27 mouse cellular contexts compared by ENCODE assay signal in the genomic region with DNA sequence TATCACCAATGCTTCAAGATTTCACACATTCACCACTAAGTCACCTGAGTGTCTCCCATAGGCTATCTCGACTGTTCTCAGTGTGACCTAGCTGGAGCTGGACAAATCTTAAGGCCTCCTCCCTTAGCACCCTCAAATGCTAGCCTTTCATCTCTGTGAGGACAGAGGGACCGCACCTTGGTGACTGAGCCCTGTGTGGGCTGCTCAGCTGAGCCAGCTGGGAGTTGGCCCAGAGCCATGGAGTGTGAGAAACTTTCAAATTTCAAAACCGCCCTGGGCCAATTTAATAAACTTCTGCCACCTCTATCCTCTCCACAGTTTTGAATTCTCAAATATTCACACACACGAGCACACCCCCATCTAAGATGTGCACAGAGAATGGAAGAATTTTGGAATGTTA. TPM values are rescaled to one million over a fixed set of nuclear protein-coding genes. Genes with fewer than 3 reads are reported as not detected.
DNase-seq lines count a peak whose midpoint lies in the region; ATAC-seq and TF ChIP-seq lines count a peak whose summit lies in the region.
"Had no signal": no experiment of that assay in that cellular context is flagged by ENCODE, and none has a peak within 500 bp of the region (broad histone marks: within the 10 kb centered on the region; RNA-seq: fewer than 3 reads in every experiment).

No protein-coding gene starts in this region.

- peaks cover 15% of the 10 kb centered on the region for H3K4me1 ChIP-seq in heart, embryonic 15.5 days (replicated peaks)
- peaks cover 14% of the 10 kb centered on the region for H3K4me1 ChIP-seq in liver, postnatal 0 days (ENCODE audit: insufficient read depth)
- H3K4me1 ChIP-seq in MEL (ENCODE audit: control insufficient read depth in 1 of 2, insufficient read depth in 2 of 2, low read length in 2 of 2): peaks cover 0 to 4% of the 10 kb centered on the region in 2 experiments; a peak in 1 of 4 replicates

- no peak for TF ChIP-seq EP300 in liver, postnatal 0 days (IDR thresholded peaks at IDR 0.05; ENCODE audit: low read depth)
- TF ChIP-seq EP300 in MEL (IDR thresholded peaks at IDR 0.05; ENCODE audit: low read depth in 1 of 2, low read length in 2 of 2): no peak

- H3K79me2 ChIP-seq in MEL (ENCODE audit: control insufficient read depth, insufficient read depth, low read length, poor library complexity): no peaks in the 10 kb centered on the region

- no peak overlapping the region for H3K27ac ChIP-seq in heart, embryonic 15.5 days
- H3K27ac ChIP-seq in liver, postnatal 0 days (ENCODE audit: low read depth): no peak overlapping the region
- H3K27ac ChIP-seq in MEL (ENCODE audit: control insufficient read depth, low read depth, low read length): no peak overlapping the region
- H3K27ac ChIP-seq: forebrain, embryonic 12.5 days; gastrocnemius, adult 2 months; left cerebral cortex, adult 2 months; liver, embryonic 15.5 days; stomach, postnatal 0 days had no signal

- no peak for TF ChIP-seq RAD21 in MEL (IDR thresholded peaks at IDR 0.05; ENCODE audit: low read depth, low read length)

- H3K27me3 ChIP-seq in heart, embryonic 15.5 days: peaks cover 23% of the 10 kb centered on the region
- H3K27me3 ChIP-seq in liver, postnatal 0 days (ENCODE audit: insufficient read depth, low read length): peaks cover 7% of the 10 kb centered on the region; the same call in 1 of the 2 replicates
- peaks cover 3% of the 10 kb centered on the region in 2 experiments; a peak in 2 of 4 replicates for H3K27me3 ChIP-seq in MEL (ENCODE audit: control insufficient read depth in 1 of 2, insufficient read depth in 2 of 2, low read length in 2 of 2)

- H3K36me3 ChIP-seq in heart, embryonic 15.5 days: no peaks in the 10 kb centered on the region
- no peaks in the 10 kb centered on the region for H3K36me3 ChIP-seq in liver, postnatal 0 days (replicated peaks; ENCODE audit: insufficient read depth, low read length)
- peaks cover 0 to 3% of the 10 kb centered on the region in 2 experiments; a peak in 1 of 4 replicates for H3K36me3 ChIP-seq in MEL (ENCODE audit: control insufficient read depth in 1 of 2, insufficient read depth in 2 of 2, low read length in 2 of 2)
- H3K36me3 ChIP-seq: forebrain, embryonic 12.5 days; liver, embryonic 15.5 days had no signal

- H3K9ac ChIP-seq in heart, embryonic 15.5 days: no peak overlapping the region
- H3K9ac ChIP-seq in liver, postnatal 0 days (replicated peaks): no peak overlapping the region
- H3K9ac ChIP-seq in MEL (ENCODE audit: control insufficient read depth, low read depth, low read length, poor library complexity, severe bottlenecking): no peak overlapping the region
- H3K9ac ChIP-seq: forebrain, embryonic 12.5 days; liver, embryonic 15.5 days had no signal

- H3K4me2 ChIP-seq in heart, embryonic 15.5 days: 0 out of 2 replicates have a peak overlapping the region, but pooled peaks have one; percentile 18
- 0 out of 2 replicates have a peak overlapping the region, but pooled peaks have one; percentile 13 for H3K4me2 ChIP-seq in liver, postnatal 0 days (ENCODE audit: low read depth, low read length)
- H3K4me2 ChIP-seq: forebrain, embryonic 12.5 days; liver, embryonic 15.5 days had no signal

- H3K4me3 ChIP-seq in heart, embryonic 15.5 days: no peak overlapping the region
- H3K4me3 ChIP-seq in liver, postnatal 0 days (ENCODE audit: low read depth, low read length): no peak overlapping the region
- H3K4me3 ChIP-seq in MEL (ENCODE audit: control insufficient read depth in 1 of 2, insufficient read depth in 1 of 2, low read depth in 2 of 2, low read length in 2 of 2): peak overlapping the region in 1 of 2 experiments; percentile 31; a peak in 1 of 4 replicates
- H3K4me3 ChIP-seq: forebrain, embryonic 12.5 days; gastrocnemius, adult 2 months; left cerebral cortex, adult 2 months; liver, embryonic 15.5 days had no signal

- TF ChIP-seq CTCF in liver, postnatal 0 days (IDR thresholded peaks at IDR 0.05; ENCODE audit: low read depth): no peak
- no peak for TF ChIP-seq CTCF in MEL (IDR thresholded peaks at IDR 0.05 in 2 of 3, conservative IDR thresholded peaks at IDR 0.05 in 1 of 3; ENCODE audit: control insufficient read depth in 1 of 3, insufficient read depth in 1 of 3, low read depth in 2 of 3, low read length in 3 of 3, poor library complexity in 1 of 3, severe bottlenecking in 1 of 3)

- H3K9me3 ChIP-seq in heart, embryonic 15.5 days (replicated peaks): no peaks in the 10 kb centered on the region
- H3K9me3 ChIP-seq in liver, postnatal 0 days (ENCODE audit: low read length): no peaks in the 10 kb centered on the region
- H3K9me3 ChIP-seq in MEL (replicated peaks; ENCODE audit: insufficient read depth, low read length): no peaks in the 10 kb centered on the region
- H3K9me3 ChIP-seq: forebrain, embryonic 12.5 days; liver, embryonic 15.5 days had no signal

- peak; percentile 22 for DNase-seq in adrenal gland, postnatal 14 days
- no peak for DNase-seq in adrenal gland, adult 18-20 months (ENCODE audit: low spot score in 2 of 2)
- DNase-seq in heart, postnatal 36 days: no peak
- no peak for DNase-seq in liver, postnatal 0 days
- DNase-seq in liver (no peak), MEL (ENCODE audit: low read depth, low spot score) (peak; percentile 22)
- DNase-seq: cerebellum, adult 18-20 months; cerebellum, postnatal 25 days; gastrocnemius, adult 2 months; kidney, adult 11 months; layer of hippocampus, adult 9-11 months; left cerebral cortex, postnatal 4 days; lung, postnatal 36 days; thymus, postnatal 14 days had no signal

- WGBS in heart, embryonic 15.5 days: 33% methylated on average over 4 of the region's 4 CpGs
- 49% methylated on average over 4 of the region's 4 CpGs for WGBS in liver, postnatal 0 days (ENCODE audit: insufficient replicate concordance)

- no peak for TF ChIP-seq POLR2A in MEL (IDR thresholded peaks at IDR 0.05; ENCODE audit: control insufficient read depth in 1 of 2, insufficient read depth in 1 of 2, low read depth in 1 of 2, low read length in 2 of 2, poor library complexity in 1 of 2)

- no peak for ATAC-seq in heart, embryonic 15.5 days (replicated peaks; ENCODE audit: insufficient number of reproducible peaks, insufficient read depth, low FRiP score, low read depth)
- no peak for ATAC-seq in liver, postnatal 0 days
- ATAC-seq: activated CD4-positive, CD25-positive, alpha-beta regulatory T cell, adult 4 months; CD4-positive, CD25-positive, alpha-beta regulatory T cell, adult 4 months had no signal

- intact Hi-C loops in heart, postnatal 36 days (cut with DNase I): no loop called here

TF ChIP-seq in MEL, 35 proteins besides CTCF, POLR2A, EP300 and RAD21:
- TF ChIP-seq ZMIZ1 (IDR thresholded peaks at IDR 0.05; ENCODE audit: low read depth, low read length) (no peak), TBP (IDR thresholded peaks at IDR 0.05; ENCODE audit: low read depth, low read length) (no peak), SIN3A (IDR thresholded peaks at IDR 0.05; ENCODE audit: low read length) (no peak), TCF12 (IDR thresholded peaks at IDR 0.05; ENCODE audit: low read depth, low read length) (no peak), HCFC1 (IDR thresholded peaks at IDR 0.05; ENCODE audit: low read depth, low read length) (no peak), USF1 (IDR thresholded peaks at IDR 0.05; ENCODE audit: low read depth, low read length) (no peak), POLR2AphosphoS5 (IDR thresholded peaks at IDR 0.05; ENCODE audit: borderline replicate concordance, low read depth, low read length) (no peak)

RNA-seq across cellular contexts. Expression of a gene that starts 43.1 kb away (rescaled TPM):
- total RNA-seq in adrenal gland, postnatal 14 days (2021): not detected in 2 replicates
- total RNA-seq in adrenal gland, adult 18-20 months (2021): not detected
- polyA plus RNA-seq in heart, embryonic 15.5 days (2015; fragmentation: Nextera tagmentation; extraction: Ambion mirVana): not detected in 2 replicates
- not detected for total RNA-seq in heart, postnatal 36 days (2021)
- not detected in 2 replicates for polyA plus RNA-seq in liver, postnatal 0 days (2015; fragmentation: Nextera tagmentation; extraction: Ambion mirVana)
- total RNA-seq in MEL (2012; rRNA removed): 1.3 and 2.1 TPM in 2 replicates
- polyA plus RNA-seq in MEL (2012; ENCODE audit: insufficient read depth in 1 of 2, insufficient read length in 2 of 2, low read depth in 1 of 2, low replicate concordance in 2 of 2, missing spikeins in 1 of 2): not detected
- total RNA-seq: adrenal gland, postnatal 4 days; gastrocnemius, adult 2 months; granulocyte monocyte progenitor cell, adult 5-6 weeks; left cerebral cortex, adult 2 months; left cerebral cortex, postnatal 4 days; megakaryocyte-erythroid progenitor cell, adult 5-6 weeks; midbrain, postnatal 0 days; neutrophil, adult 5-6 weeks had no signal
- polyA plus RNA-seq: activated CD4-positive, CD25-positive, alpha-beta regulatory T cell, adult 4 months; CD4-positive, CD25-positive, alpha-beta regulatory T cell, adult 4 months; forebrain, embryonic 12.5 days; hindbrain, embryonic 11.5 days; liver, embryonic 15.5 days; midbrain, postnatal 0 days; stomach, postnatal 0 days had no signal

RNA-seq across cellular contexts. Expression of a gene that starts 43.7 kb away (rescaled TPM):
- 80.1 and 83.2 TPM in 2 replicates for total RNA-seq in adrenal gland, postnatal 14 days (2021)
- total RNA-seq in adrenal gland, adult 18-20 months (2021): 10 to 100 TPM; 87.7 to 97.9 TPM
- polyA plus RNA-seq in heart, embryonic 15.5 days (2015; fragmentation: Nextera tagmentation; extraction: Ambion mirVana): 34.0 and 42.1 TPM in 2 replicates
- 10 to 100 TPM; 39.8 to 40.0 TPM for total RNA-seq in heart, postnatal 36 days (2021)
- polyA plus RNA-seq in liver, postnatal 0 days (2015; fragmentation: Nextera tagmentation; extraction: Ambion mirVana): 20.0 and 20.1 TPM in 2 replicates
- 19.5 and 21.0 TPM in 2 replicates for total RNA-seq in MEL (2012; rRNA removed)
- 10 to 100 TPM in 1 of 2 experiments, not detected in 1; 36.6 TPM for polyA plus RNA-seq in MEL (2012; ENCODE audit: insufficient read depth in 1 of 2, insufficient read length in 2 of 2, low read depth in 1 of 2, low replicate concordance in 2 of 2, missing spikeins in 1 of 2)

RNA-seq across cellular contexts. Expression of a gene that starts 56.3 kb away (rescaled TPM):
- 44.8 and 45.6 TPM in 2 replicates for total RNA-seq in adrenal gland, postnatal 14 days (2021)
- 10 to 100 TPM; 40.4 to 56.8 TPM for total RNA-seq in adrenal gland, adult 18-20 months (2021)
- 47.4 and 60.1 TPM in 2 replicates for polyA plus RNA-seq in heart, embryonic 15.5 days (2015; fragmentation: Nextera tagmentation; extraction: Ambion mirVana)
- total RNA-seq in heart, postnatal 36 days (2021): 10 to 100 TPM; 23.0 to 25.6 TPM
- 43.5 and 44.5 TPM in 2 replicates for polyA plus RNA-seq in liver, postnatal 0 days (2015; fragmentation: Nextera tagmentation; extraction: Ambion mirVana)
- total RNA-seq in MEL (2012; rRNA removed): 50.6 and 54.2 TPM in 2 replicates
- polyA plus RNA-seq in MEL (2012; ENCODE audit: insufficient read depth in 1 of 2, insufficient read length in 2 of 2, low read depth in 1 of 2, low replicate concordance in 2 of 2, missing spikeins in 1 of 2): 10 to 100 TPM in 1 of 2 experiments, not detected in 1; 86.6 TPM

Comparison
In these comparisons a context has a peak if more than half of its experiments do, and no peak if none do; other contexts are left out.
1. DNase-seq: peak in adrenal gland, postnatal 14 days (single experiment) and MEL (single experiment); none in adrenal gland, adult 18-20 months (0 of 2), heart, postnatal 36 days (0 of 2), liver, postnatal 0 days (single experiment) and liver (single experiment).